Mouse (Mus musculus): ENCODE data around the gene AI837181. TPM values are rescaled to one million over a fixed set of nuclear protein-coding genes. Genes with fewer than 3 reads are reported as not detected.
"Not testable (repeated sequence)": the region's sequence is repeated elsewhere in the genome, so short reads cannot be mapped to it uniquely, and the experiment has no call there.

Gene AI837181
- 10 to 100 TPM; 35.2 to 35.3 TPM for total RNA-seq (2021)

- peak; percentile 97 for DNase-seq
Measured at GRCm38 (mm10) chr19:5424782-5425741, at the start of gene AI837181, which contains the start of gene Drap1. Gene AI837181, plus strand, starts transcription at chr19:5425144. Gene Drap1, minus strand, starts transcription at chr19:5424979.

GRCm38 (mm10) chr19:5377446-5377845, 47.5 kb upstream of the AI837181 start:
- DNase-seq, result no peak

- DNase-seq, result no peak
Measured at GRCm38 (mm10) chr19:5383326-5383725, 41.6 kb upstream of the AI837181 start.

- DNase-seq, result no peak
Measured at GRCm38 (mm10) chr19:5384715-5385114, 40.2 kb upstream of the AI837181 start.

GRCm38 (mm10) chr19:5388011-5388441, 36.9 kb upstream of the AI837181 start:
- DNase-seq, result peak; percentile 46

- peak; percentile 96 for DNase-seq
Measured at GRCm38 (mm10) chr19:5388588-5389242, 36.2 kb upstream of the AI837181 start, which contains the start of gene Sart1. Gene Sart1, minus strand, starts transcription at chr19:5388703.

- peak; percentile 42 for DNase-seq
Measured at GRCm38 (mm10) chr19:5389647-5390046, 35.3 kb upstream of the AI837181 start.

- no peak for DNase-seq
Measured at GRCm38 (mm10) chr19:5390416-5390815, 34.5 kb upstream of the AI837181 start.

GRCm38 (mm10) chr19:5392892-5393291, 32.1 kb upstream of the AI837181 start:
- peak; percentile 84 for DNase-seq

- DNase-seq, result no peak
Measured at GRCm38 (mm10) chr19:5394168-5394567, 30.8 kb upstream of the AI837181 start.

- DNase-seq, result no peak
Measured at GRCm38 (mm10) chr19:5395371-5395770, 29.6 kb upstream of the AI837181 start.

GRCm38 (mm10) chr19:5401073-5401472, 23.9 kb upstream of the AI837181 start:
- DNase-seq, result not testable (repeated sequence)

GRCm38 (mm10) chr19:5402293-5402692, 22.7 kb upstream of the AI837181 start, which contains the start of gene Tsga10ip:
Gene Tsga10ip, minus strand, starts transcription at chr19:5402526.
- no peak for DNase-seq

GRCm38 (mm10) chr19:5405924-5406323, 19.0 kb upstream of the AI837181 start:
- DNase-seq, result no peak

GRCm38 (mm10) chr19:5406531-5407126, 18.3 kb upstream of the AI837181 start:
- DNase-seq, result peak; percentile 50

GRCm38 (mm10) chr19:5407133-5407532, 17.8 kb upstream of the AI837181 start:
- DNase-seq, result peak; percentile 64

GRCm38 (mm10) chr19:5408057-5409001, 16.6 kb upstream of the AI837181 start:
- DNase-seq, result no peak

GRCm38 (mm10) chr19:5409068-5409467, 15.9 kb upstream of the AI837181 start:
- DNase-seq, result peak; percentile 71

- DNase-seq, result no peak
Measured at GRCm38 (mm10) chr19:5410641-5411040, 14.3 kb upstream of the AI837181 start.

GRCm38 (mm10) chr19:5411961-5412360, 13.0 kb upstream of the AI837181 start:
- no peak for DNase-seq

GRCm38 (mm10) chr19:5413840-5414239, 11.1 kb upstream of the AI837181 start:
- DNase-seq, result no peak
